Mouse (Mus musculus): ENCODE measurements around the gene Adam19.

GRCm38 (mm10) chr11:46077304-46077703 lies 21.5 kb downstream of the Adam19 start:
- TF ChIP-seq CTCF (IDR thresholded peaks at IDR 0.05; ENCODE audit: low read depth) (no peak), EP300 (IDR thresholded peaks at IDR 0.05; ENCODE audit: low read depth) (no peak)
